Mouse (Mus musculus) adrenal gland (tissue): ENCODE data around the gene E2f2.

ENCODE experiments used
- intact Hi-C: fragments of 180-260 bp; cut with DNase I; formaldehyde crosslinking; loops from one replicate; pipeline ENCODE4 v1.15.1; 2025

Gene E2f2

GRCm38 (mm10) chr4:136198846-136199245 is 26.7 kb downstream of the E2f2 start:
- intact Hi-C loops, result no loop called here

GRCm38 (mm10) chr4:136199562-136200292 is 27.5 kb downstream of the E2f2 start:
- intact Hi-C loops, result loop anchor here (1.0 to 5.0 kb wide), 2 partner anchors 35 to 132 kb away; no protein-coding TSS in a partner anchor

- intact Hi-C loops, result loop anchor here (1.0 to 5.0 kb wide), 2 partner anchors 37 to 135 kb away; no protein-coding TSS in a partner anchor
Observed at GRCm38 (mm10) chr4:136202509-136202908, 30.3 kb downstream of the E2f2 start.

GRCm38 (mm10) chr4:136204775-136205174 is 32.6 kb downstream of the E2f2 start:
- intact Hi-C loops, result loop anchor here (5.0 kb wide), 1 partner anchor 137 kb away; no protein-coding TSS in a partner anchor

GRCm38 (mm10) chr4:136206033-136206893 is 34.1 kb downstream of the E2f2 start, which contains the start of gene Asap3:
Gene Asap3, plus strand, starts transcription at chr4:136206365.
- intact Hi-C loops, result no loop called here

- intact Hi-C loops, result no loop called here
Observed at GRCm38 (mm10) chr4:136206943-136207342, 34.7 kb downstream of the E2f2 start.

- intact Hi-C loops, result no loop called here
Observed at GRCm38 (mm10) chr4:136210931-136211330, 38.7 kb downstream of the E2f2 start.

- intact Hi-C loops, result no loop called here
Observed at GRCm38 (mm10) chr4:136213629-136214028, 41.4 kb downstream of the E2f2 start.

GRCm38 (mm10) chr4:136214828-136215227 is 42.6 kb downstream of the E2f2 start:
- intact Hi-C loops, result no loop called here

- intact Hi-C loops, result no loop called here
Observed at GRCm38 (mm10) chr4:136215576-136215975, 43.4 kb downstream of the E2f2 start.

- intact Hi-C loops, result no loop called here
Observed at GRCm38 (mm10) chr4:136217063-136217462, 44.9 kb downstream of the E2f2 start.

- intact Hi-C loops, result no loop called here
Observed at GRCm38 (mm10) chr4:136218595-136219214, 46.5 kb downstream of the E2f2 start.

- intact Hi-C loops, result no loop called here
Observed at GRCm38 (mm10) chr4:136220133-136220775, 48.1 kb downstream of the E2f2 start.

GRCm38 (mm10) chr4:136223549-136224239 is 51.5 kb downstream of the E2f2 start:
- intact Hi-C loops, result no loop called here

GRCm38 (mm10) chr4:136224240-136224559 is 52.0 kb downstream of the E2f2 start:
- intact Hi-C loops, result no loop called here

- intact Hi-C loops, result no loop called here
Observed at GRCm38 (mm10) chr4:136224677-136225460, 52.7 kb downstream of the E2f2 start.

- intact Hi-C loops, result no loop called here
Observed at GRCm38 (mm10) chr4:136227408-136227807, 55.2 kb downstream of the E2f2 start.

GRCm38 (mm10) chr4:136228640-136229039 is 56.4 kb downstream of the E2f2 start:
- intact Hi-C loops, result no loop called here

- intact Hi-C loops, result loop anchor here (1.0 kb wide), 1 partner anchor 36 kb away; no protein-coding TSS in a partner anchor
Observed at GRCm38 (mm10) chr4:136238669-136239068, 66.5 kb downstream of the E2f2 start.

GRCm38 (mm10) chr4:136239111-136239510 is 66.9 kb downstream of the E2f2 start:
- intact Hi-C loops, result loop anchor here (1.0 kb wide), 1 partner anchor 37 kb away; no protein-coding TSS in a partner anchor
